Mouse (Mus musculus) testis, adult 2 months (tissue): ENCODE results near the gene Rgs3.

Experiments used
- CTCF ChIP-seq: fragments of 200-500 bp; IDR thresholded peaks from 2 replicates; pipeline ENCODE4 v1.5.1; 2012; ENCODE audit warnings: low read depth, mild to moderate bottlenecking, inconsistent platforms, low read length, moderate library complexity; ENCODE audit not compliant: control insufficient read depth, insufficient read depth, insufficient replicate concordance
- POLR2A ChIP-seq: fragments of 200-500 bp; IDR thresholded peaks from 2 replicates; pipeline ENCODE4 v1.6.1; 2012; ENCODE audit warnings: low read depth, mild to moderate bottlenecking, inconsistent platforms, low read length, moderate library complexity; ENCODE audit not compliant: control insufficient read depth

- TF ChIP-seq CTCF (no peak), POLR2A (no peak)
These were observed 7.7 kb upstream of the Rgs3 start for GRCm38 (mm10) chr4:62551966-62552365.
